Mouse (Mus musculus) hindbrain, embryonic 10.5 days (tissue): ENCODE measurements around the gene Cmklr1. TPM values are rescaled to one million over a fixed set of nuclear protein-coding genes. Genes with fewer than 3 reads are reported as not detected.
A peak's percentile ranks its signal among the peaks of the same experiment; 100 is the strongest.

ENCODE experiments used
- DNase-seq: peaks from one replicate; pipeline ENCODE4 v3.0.0-alpha.2; 2017; ENCODE audit warnings: low spot score
- H3K27ac ChIP-seq: fragments of 300-500 bp; sonication (generic); 2 replicates; pipeline ENCODE4 v1.5.1; 2016; ENCODE audit warnings: mild to moderate bottlenecking, moderate library complexity
- H3K27me3 ChIP-seq: fragments of 300-500 bp; sonication (generic); 2 replicates; pipeline ENCODE4 v1.6.1; 2016; ENCODE audit warnings: mild to moderate bottlenecking; ENCODE audit not compliant: poor library complexity, insufficient read depth, severe bottlenecking
- H3K36me3 ChIP-seq: fragments of 300-500 bp; sonication (generic); 2 replicates; pipeline ENCODE4 v1.6.1; 2016; ENCODE audit warnings: mild to moderate bottlenecking, moderate library complexity
- H3K4me1 ChIP-seq: fragments of 300-500 bp; sonication (generic); replicated peaks from 2 replicates; pipeline ENCODE4 v1.6.1; 2016; ENCODE audit warnings: mild to moderate bottlenecking
- H3K4me3 ChIP-seq: fragments of 300-500 bp; sonication (generic); 2 replicates; pipeline ENCODE4 v1.5.1; 2016; ENCODE audit warnings: mild to moderate bottlenecking, moderate library complexity
- H3K9me3 ChIP-seq: fragments of 300-500 bp; sonication (generic); 2 replicates; pipeline ENCODE4 v1.6.1; 2016; ENCODE audit warnings: mild to moderate bottlenecking, moderate library complexity
- WGBS: fragments of 180-500 bp; shearing (Covaris S2); methylation state at CpG from one replicate; pipeline ENCODE4 v1.1.7; 2016; 5-methylcytosine and 5-hydroxymethylcytosine counted together
- polyA plus RNA-seq: library from polyadenylated mRNA; unstranded; fragments of >200 nt; fragmentation: Nextera tagmentation; extraction: Ambion mirVana; gene quantifications from 2 replicates; pipeline ENCODE4 v1.2.1, GENCODE M21; 2016

The Cmklr1 gene
- polyA plus RNA-seq, 1 experiment from 2014 or later = 1.1 TPM

- Histone ChIP-seq H3K27ac (no peak overlapping the region), H3K27me3 (no peaks in the 10 kb centered on the region), H3K4me3 (no peak overlapping the region), H3K9me3 (0 out of 2 replicates have a peak, but pooled peaks cover 3% of the 10 kb centered on the region), H3K36me3 (no peaks in the 10 kb centered on the region), H3K4me1 (peaks cover 17% of the 10 kb centered on the region)
- DNase-seq = no peak
- WGBS = 85% methylated on average over 10 of the region's 10 CpGs
Observed at GRCm38 (mm10) chr5:113678743-113679452, 28.7 kb upstream of the Cmklr1 start.

GRCm38 (mm10) chr5:113677541-113677940, 27.3 kb upstream of the Cmklr1 start:
- Histone ChIP-seq H3K27ac (no peak overlapping the region), H3K36me3 (no peaks in the 10 kb centered on the region), H3K4me3 (no peak overlapping the region), H3K9me3 (0 out of 2 replicates have a peak, but pooled peaks cover 3% of the 10 kb centered on the region), H3K27me3 (no peaks in the 10 kb centered on the region), H3K4me1 (peaks cover 9% of the 10 kb centered on the region; the same call in 1 of the 2 replicates)
- 75% methylated on average over 6 of the region's 7 CpGs for WGBS
- no peak for DNase-seq

- Histone ChIP-seq H3K36me3 (no peaks in the 10 kb centered on the region), H3K4me1 (no peaks in the 10 kb centered on the region), H3K27me3 (no peaks in the 10 kb centered on the region), H3K9me3 (0 out of 2 replicates have a peak, but pooled peaks cover under 1% of the 10 kb centered on the region), H3K27ac (no peak overlapping the region), H3K4me3 (no peak overlapping the region)
- WGBS = 76% methylated on average over 7 of the region's 7 CpGs
- no peak for DNase-seq
Observed at GRCm38 (mm10) chr5:113674851-113675250, 24.6 kb upstream of the Cmklr1 start.

GRCm38 (mm10) chr5:113672456-113672855, 22.2 kb upstream of the Cmklr1 start:
- no peaks in the 10 kb centered on the region for H3K4me1 ChIP-seq
- H3K9me3 ChIP-seq = no peaks in the 10 kb centered on the region
- WGBS = 92% methylated on average over 7 of the region's 7 CpGs
- H3K36me3 ChIP-seq = no peaks in the 10 kb centered on the region
- no peak overlapping the region for H3K27ac ChIP-seq
- H3K4me3 ChIP-seq = no peak overlapping the region
- no peaks in the 10 kb centered on the region for H3K27me3 ChIP-seq
- DNase-seq = no peak

- 82% methylated on average over 6 of the region's 6 CpGs for WGBS
- Histone ChIP-seq H3K36me3 (no peaks in the 10 kb centered on the region), H3K4me1 (no peaks in the 10 kb centered on the region), H3K27ac (no peak overlapping the region), H3K27me3 (no peaks in the 10 kb centered on the region), H3K9me3 (no peaks in the 10 kb centered on the region), H3K4me3 (no peak overlapping the region)
- DNase-seq = no peak
Observed at GRCm38 (mm10) chr5:113670597-113670996, 20.4 kb upstream of the Cmklr1 start.

GRCm38 (mm10) chr5:113670110-113670509, 19.9 kb upstream of the Cmklr1 start:
- Histone ChIP-seq H3K36me3 (no peaks in the 10 kb centered on the region), H3K27me3 (no peaks in the 10 kb centered on the region), H3K27ac (no peak overlapping the region), H3K4me1 (no peaks in the 10 kb centered on the region), H3K4me3 (no peak overlapping the region), H3K9me3 (no peaks in the 10 kb centered on the region)
- no peak for DNase-seq
- 77% methylated on average over 3 of the region's 3 CpGs for WGBS

- no peaks in the 10 kb centered on the region for H3K36me3 ChIP-seq
- H3K27me3 ChIP-seq = no peaks in the 10 kb centered on the region
- H3K27ac ChIP-seq = no peak overlapping the region
- H3K9me3 ChIP-seq = no peaks in the 10 kb centered on the region
- WGBS = 78% methylated on average over 12 of the region's 12 CpGs
- no peaks in the 10 kb centered on the region for H3K4me1 ChIP-seq
- DNase-seq = no peak
- no peak overlapping the region for H3K4me3 ChIP-seq
Observed at GRCm38 (mm10) chr5:113664629-113665195, 14.5 kb upstream of the Cmklr1 start.

GRCm38 (mm10) chr5:113664127-113664526, 13.9 kb upstream of the Cmklr1 start:
- H3K36me3 ChIP-seq = no peaks in the 10 kb centered on the region
- WGBS = 95% methylated on average over 6 of the region's 6 CpGs

GRCm38 (mm10) chr5:113660872-113661271, 10.6 kb upstream of the Cmklr1 start:
- H3K4me1 ChIP-seq = no peaks in the 10 kb centered on the region
- no peaks in the 10 kb centered on the region for H3K36me3 ChIP-seq
- DNase-seq = no peak
- WGBS = 84% methylated on average over 10 of the region's 10 CpGs
- H3K27ac ChIP-seq = no peak overlapping the region
- H3K9me3 ChIP-seq = no peaks in the 10 kb centered on the region
- H3K27me3 ChIP-seq = no peaks in the 10 kb centered on the region
- no peak overlapping the region for H3K4me3 ChIP-seq

More at GRCm38 (mm10) chr5:113664127-113664526, 13.9 kb upstream of the Cmklr1 start:
- Histone ChIP-seq H3K27ac (no peak overlapping the region), H3K4me3 (no peak overlapping the region), H3K27me3 (no peaks in the 10 kb centered on the region), H3K4me1 (no peaks in the 10 kb centered on the region), H3K9me3 (no peaks in the 10 kb centered on the region)
- no peak for DNase-seq

GRCm38 (mm10) chr5:113654821-113655220, 4.6 kb upstream of the Cmklr1 start:
- no peaks in the 10 kb centered on the region for H3K9me3 ChIP-seq
- H3K4me1 ChIP-seq = peaks cover 26% of the 10 kb centered on the region
- no peak for DNase-seq
- no peak overlapping the region for H3K27ac ChIP-seq
- H3K36me3 ChIP-seq = no peaks in the 10 kb centered on the region
- WGBS = 84% methylated on average over 12 of the region's 12 CpGs
- H3K27me3 ChIP-seq = peaks cover 26% of the 10 kb centered on the region
- H3K4me3 ChIP-seq = no peak overlapping the region

- Histone ChIP-seq H3K36me3 (no peaks in the 10 kb centered on the region), H3K4me1 (peaks cover 30% of the 10 kb centered on the region), H3K27me3 (peaks cover 32% of the 10 kb centered on the region), H3K9me3 (no peaks in the 10 kb centered on the region), H3K4me3 (no peak overlapping the region), H3K27ac (no peak overlapping the region)
- no peak for DNase-seq
- WGBS = 79% methylated on average over 11 of the region's 11 CpGs
Observed at GRCm38 (mm10) chr5:113654206-113654605, 4.0 kb upstream of the Cmklr1 start.

- H3K27me3 ChIP-seq = peaks cover 41% of the 10 kb centered on the region
- 35% methylated on average over 5 of the region's 5 CpGs for WGBS
Observed at GRCm38 (mm10) chr5:113652215-113652614, 2.0 kb upstream of the Cmklr1 start.

GRCm38 (mm10) chr5:113648647-113649211, 1.5 kb downstream of the Cmklr1 start:
- no peak overlapping the region for H3K4me3 ChIP-seq
- no peaks in the 10 kb centered on the region for H3K36me3 ChIP-seq
- 89% methylated on average over 5 of the region's 5 CpGs for WGBS
- H3K4me1 ChIP-seq = peaks cover 30% of the 10 kb centered on the region
- no peak overlapping the region for H3K27ac ChIP-seq
- H3K9me3 ChIP-seq = no peaks in the 10 kb centered on the region
- no peak for DNase-seq
- peaks cover 48% of the 10 kb centered on the region for H3K27me3 ChIP-seq

More at GRCm38 (mm10) chr5:113652215-113652614, 2.0 kb upstream of the Cmklr1 start:
- DNase-seq = peak; percentile 16
- H3K27ac ChIP-seq = peak overlapping the region; percentile 35; the same call in 1 of the 2 replicates
- H3K36me3 ChIP-seq = no peaks in the 10 kb centered on the region
- H3K4me1 ChIP-seq = peaks cover 30% of the 10 kb centered on the region
- H3K4me3 ChIP-seq = no peak overlapping the region
- H3K9me3 ChIP-seq = no peaks in the 10 kb centered on the region
